Mouse (Mus musculus) cerebellum, adult 2 months (tissue): ENCODE results near the gene Gm49353.

Source experiments
- CTCF ChIP-seq: fragments of 200-500 bp; IDR thresholded peaks from 2 replicates; pipeline ENCODE4 v1.5.1; 2011; ENCODE audit warnings: low read depth, mild to moderate bottlenecking, control low read depth, low read length, moderate library complexity, borderline replicate concordance; ENCODE audit not compliant: insufficient read depth
- POLR2A ChIP-seq: fragments of 200-500 bp; IDR thresholded peaks from 2 replicates; pipeline ENCODE4 v1.6.1; 2011; ENCODE audit warnings: low read length, control low read depth, borderline replicate concordance; ENCODE audit not compliant: insufficient read depth

- no peak for TF ChIP-seq CTCF
- TF ChIP-seq POLR2A: no peak
Measured at GRCm38 (mm10) chr10:29199835-29200234, 1.1 kb downstream of the Gm49353 start.
